Mouse (Mus musculus) midbrain, postnatal 0 days (tissue): ENCODE data around the gene Plcb3. TPM values are rescaled to one million over a fixed set of nuclear protein-coding genes. Genes with fewer than 3 reads are reported as not detected.

Experiments
- ATAC-seq: fragments of 200-750 bp; cut with Nextera tagmentation; 2 replicates; pipeline ENCODE4 v1.8.0; 2017; ENCODE audit warnings: moderate number of reproducible peaks, mild to moderate bottlenecking, moderate TSS enrichment, moderate library complexity; ENCODE audit not compliant: low FRiP score
- DNase-seq: peaks from one replicate; pipeline ENCODE4 v3.0.0-alpha.2; 2015; ENCODE audit warnings: low spot score
- H3K27ac ChIP-seq: fragments of 300-500 bp; sonication (generic); 2 replicates; pipeline ENCODE4 v1.5.1; 2014; ENCODE audit warnings: low read depth, mild to moderate bottlenecking, low read length, mixed read lengths
- H3K27me3 ChIP-seq: fragments of 300-500 bp; sonication (generic); 2 replicates; pipeline ENCODE4 v1.6.1; 2014; ENCODE audit warnings: low read length, control low read depth, mixed read lengths; ENCODE audit not compliant: insufficient read depth
- H3K36me3 ChIP-seq: fragments of 300-500 bp; sonication (generic); 2 replicates; pipeline ENCODE4 v1.6.1; 2014; ENCODE audit warnings: low read length, control low read depth, mixed read lengths; ENCODE audit not compliant: insufficient read depth
- H3K4me1 ChIP-seq: fragments of 300-500 bp; sonication (generic); 2 replicates; pipeline ENCODE4 v1.6.1; 2014; ENCODE audit warnings: mild to moderate bottlenecking, control low read depth, antibody characterized with exemption, low read length, mixed read lengths; ENCODE audit not compliant: insufficient read depth
- H3K4me2 ChIP-seq: fragments of 300-500 bp; sonication (generic); 2 replicates; pipeline ENCODE4 v1.6.1; 2014; ENCODE audit warnings: low read depth, mild to moderate bottlenecking, low read length, mixed read lengths; ENCODE audit not compliant: poor library complexity, severe bottlenecking
- H3K4me3 ChIP-seq: fragments of 300-500 bp; sonication (generic); 2 replicates; pipeline ENCODE4 v1.5.1; 2014; ENCODE audit warnings: low read depth, mild to moderate bottlenecking, low read length, moderate library complexity
- H3K9ac ChIP-seq: fragments of 300-500 bp; sonication (generic); replicated peaks from 2 replicates; pipeline ENCODE4 v1.6.1; 2014; ENCODE audit warnings: mild to moderate bottlenecking, low read length, moderate library complexity, mixed read lengths; ENCODE audit not compliant: poor library complexity, severe bottlenecking
- H3K9me3 ChIP-seq: fragments of 300-500 bp; sonication (generic); 2 replicates; pipeline ENCODE4 v1.6.1; 2016; ENCODE audit warnings: low read length, control low read depth
- CTCF ChIP-seq: IDR thresholded peaks from 2 replicates; pipeline ENCODE4 v1.5.1; 2016; ENCODE audit warnings: antibody characterized with exemption, mild to moderate bottlenecking
- WGBS: fragments of 180-500 bp; shearing (Covaris S2); extraction: QIAGEN DNeasy Blood & Tissue Kit; methylation state at CpG from one replicate; pipeline ENCODE4 v1.1.7; 2014; 5-methylcytosine and 5-hydroxymethylcytosine counted together
- polyA plus RNA-seq: library from polyadenylated mRNA; unstranded; fragments of >200 nt; fragmentation: Nextera tagmentation; extraction: Ambion mirVana; gene quantifications from 2 replicates; pipeline ENCODE4 v1.2.1, GENCODE M21; 2015
- total RNA-seq: library from RNA; depleted of rRNA; stranded (reverse); fragments of >200 nt; gene quantifications from 2 replicates; pipeline ENCODE4 v1.2.3, GENCODE M21; 2014

Gene Plcb3
- total and polyA plus RNA-seq, 2 experiments from 2014 or later: 9.8 to 16.6 TPM

DNA sequence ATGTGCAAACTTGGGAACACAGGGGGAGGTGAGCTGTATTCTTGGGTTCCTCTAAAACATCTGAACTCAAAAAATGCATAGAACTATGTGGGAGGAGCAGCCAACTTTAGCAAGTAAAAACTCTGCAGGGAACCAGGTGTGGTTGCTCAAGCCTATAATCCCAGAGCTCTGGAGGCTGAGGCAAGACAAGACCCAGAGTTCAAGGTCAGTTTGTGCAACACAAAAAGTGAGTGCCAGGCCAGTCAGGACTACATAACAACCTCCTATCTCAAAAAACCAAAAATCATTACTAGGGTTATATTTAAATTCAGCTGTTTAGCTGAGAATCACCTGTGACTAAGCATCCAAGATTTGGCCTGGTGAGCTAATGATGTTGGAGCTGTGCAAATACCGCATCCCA, 44.3 kb downstream of the Plcb3 start:
- DNase-seq (no peak), ATAC-seq (no peak)
- Histone ChIP-seq H3K27me3 (peaks cover 53% of the 10 kb centered on the region), H3K36me3 (no peaks in the 10 kb centered on the region), H3K4me3 (no peak overlapping the region), H3K27ac (no peak overlapping the region), H3K4me2 (no peak overlapping the region), H3K9ac (no peak overlapping the region), H3K9me3 (no peaks in the 10 kb centered on the region), H3K4me1 (0 out of 2 replicates have a peak, but pooled peaks cover 6% of the 10 kb centered on the region)
- WGBS: 45% methylated on average over 1 of the region's 1 CpGs
- no peak for TF ChIP-seq CTCF

DNA sequence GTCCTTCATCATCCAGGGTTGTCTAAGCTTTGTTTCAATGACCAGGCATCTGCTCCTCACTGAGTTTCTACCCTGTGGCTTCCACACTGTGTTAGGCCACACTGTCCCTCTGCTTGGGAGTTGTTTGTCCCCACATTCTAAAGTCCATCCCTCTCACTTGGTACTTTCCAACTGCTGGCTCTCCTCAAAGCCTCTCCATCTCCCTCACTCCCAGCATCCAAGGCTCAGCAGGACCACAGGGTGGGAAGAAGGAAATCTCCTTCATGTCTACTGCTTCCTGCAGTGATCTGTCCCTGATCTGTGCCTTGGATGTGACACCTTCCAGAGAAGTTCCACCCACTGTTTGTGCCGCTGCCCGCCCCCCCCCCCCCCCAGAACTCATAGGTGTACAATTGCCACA, 45.3 kb downstream of the Plcb3 start:
- Histone ChIP-seq H3K4me2 (no peak overlapping the region), H3K4me3 (no peak overlapping the region), H3K27ac (no peak overlapping the region), H3K9ac (no peak overlapping the region), H3K4me1 (0 out of 2 replicates have a peak, but pooled peaks cover 6% of the 10 kb centered on the region), H3K27me3 (peaks cover 62% of the 10 kb centered on the region), H3K36me3 (no peaks in the 10 kb centered on the region), H3K9me3 (no peaks in the 10 kb centered on the region)
- WGBS: 7% methylated on average over 2 of the region's 2 CpGs
- DNase-seq (no peak), ATAC-seq (no peak)
- no peak for TF ChIP-seq CTCF

DNA sequence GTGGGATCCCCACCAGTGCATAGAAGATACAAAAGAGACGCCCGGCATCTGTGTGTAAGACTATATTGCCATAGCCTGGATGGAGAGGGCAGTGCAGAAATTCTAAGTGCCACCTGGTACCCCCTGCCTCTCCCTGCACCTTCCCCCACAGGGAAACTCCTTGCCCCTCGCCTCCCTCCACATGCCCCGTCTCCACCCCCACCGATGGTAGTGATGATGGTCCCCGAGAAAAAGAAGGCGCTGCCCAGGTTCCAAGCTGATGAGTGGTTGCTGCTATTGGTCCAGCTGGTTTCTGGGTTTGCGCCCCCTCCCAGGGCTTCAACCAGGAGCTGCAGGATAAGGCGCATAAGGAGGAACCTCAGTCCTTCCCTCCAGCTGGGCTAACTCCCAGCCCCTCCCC, 48.2 kb downstream of the Plcb3 start:
- Histone ChIP-seq H3K4me2 (no peak overlapping the region), H3K27me3 (peaks cover 73% of the 10 kb centered on the region), H3K36me3 (no peaks in the 10 kb centered on the region), H3K9me3 (no peaks in the 10 kb centered on the region), H3K27ac (no peak overlapping the region), H3K4me3 (no peak overlapping the region), H3K9ac (no peak overlapping the region), H3K4me1 (0 out of 2 replicates have a peak, but pooled peaks cover under 1% of the 10 kb centered on the region)
- 8% methylated on average over 9 of the region's 9 CpGs for WGBS
- ATAC-seq: no peak
- no peak for TF ChIP-seq CTCF
- no peak for DNase-seq

DNA sequence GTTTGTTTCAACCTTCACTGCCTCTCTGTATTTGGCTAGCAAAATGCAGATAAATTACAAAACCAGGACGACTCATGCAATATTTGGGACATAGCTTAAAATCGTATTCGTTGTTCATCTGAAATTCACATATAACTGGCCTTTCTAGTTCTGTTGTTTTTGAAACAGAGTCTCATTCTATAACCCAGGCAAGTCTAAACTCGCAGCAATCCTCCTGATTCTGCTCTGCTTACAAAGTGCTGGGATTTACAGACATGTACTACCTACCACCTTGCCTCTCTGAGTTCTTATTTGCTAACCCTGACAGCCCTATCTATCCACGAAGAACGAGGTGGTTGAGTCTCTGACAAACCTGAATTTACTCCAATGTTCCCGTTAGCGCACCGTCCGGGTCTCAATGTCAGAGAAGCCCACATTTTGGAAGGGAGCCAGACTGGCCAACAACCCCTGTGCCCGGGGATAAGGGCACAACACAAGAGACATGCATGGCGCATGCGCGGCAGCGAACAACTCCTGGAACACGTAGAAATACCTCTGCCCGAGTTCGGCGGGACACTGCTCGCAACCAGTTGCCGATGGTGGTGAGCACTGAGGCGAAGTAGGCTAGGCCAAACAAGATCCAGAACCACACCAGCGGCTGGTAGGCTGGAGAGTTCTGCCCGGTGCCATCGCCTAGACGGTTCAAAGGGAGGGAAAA, 49.6 kb downstream of the Plcb3 start:
- Histone ChIP-seq H3K4me2 (peak overlapping the region; percentile 41), H3K4me3 (peak overlapping the region; percentile 6), H3K4me1 (0 out of 2 replicates have a peak, but pooled peaks cover 5% of the 10 kb centered on the region), H3K27ac (no peak overlapping the region), H3K9me3 (no peaks in the 10 kb centered on the region), H3K9ac (no peak overlapping the region), H3K27me3 (peaks cover 61% of the 10 kb centered on the region), H3K36me3 (no peaks in the 10 kb centered on the region)
- DNase-seq (no peak), ATAC-seq (no peak)
- TF ChIP-seq CTCF: no peak
- WGBS: 13% methylated on average over 26 of the region's 26 CpGs

DNA sequence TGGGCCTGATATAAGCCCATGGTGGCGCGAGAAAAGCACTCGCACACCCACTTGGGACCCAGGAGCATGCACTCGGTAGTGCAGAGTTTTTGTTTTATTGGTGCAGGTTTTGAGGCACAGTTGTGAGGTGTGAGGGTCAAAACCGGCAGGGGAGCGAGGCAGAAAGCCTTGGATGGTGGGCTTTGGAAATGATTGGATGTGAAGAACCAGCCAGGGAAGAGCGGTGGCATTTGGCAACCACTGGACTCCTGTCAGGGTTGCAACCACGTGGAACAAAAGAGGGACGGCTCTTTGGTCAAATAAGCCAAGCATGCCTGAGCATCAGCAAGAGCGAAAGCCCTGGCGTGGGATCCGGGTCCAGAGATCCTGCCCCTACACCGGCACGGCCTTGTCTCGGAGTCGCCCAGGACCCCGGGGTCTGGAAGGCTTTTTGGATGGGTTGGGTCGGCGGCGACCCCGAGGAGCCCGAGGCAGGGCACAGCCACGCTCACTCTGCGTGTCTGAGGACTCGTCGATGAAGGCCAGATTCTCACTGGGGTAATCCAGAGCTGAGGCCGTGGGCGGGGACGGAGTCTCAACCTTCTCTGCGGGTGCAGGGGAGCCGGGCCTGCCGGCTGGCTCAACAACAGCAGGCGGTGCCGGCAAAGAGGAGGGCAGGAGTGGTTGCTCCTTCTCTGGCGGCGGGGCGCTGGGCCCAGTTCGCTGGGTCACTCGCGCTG, 50.5 kb downstream of the Plcb3 start:
- Histone ChIP-seq H3K4me2 (no peak overlapping the region), H3K36me3 (no peaks in the 10 kb centered on the region), H3K4me3 (no peak overlapping the region), H3K9me3 (no peaks in the 10 kb centered on the region), H3K4me1 (peaks cover 6% of the 10 kb centered on the region), H3K27ac (no peak overlapping the region), H3K27me3 (peaks cover 58% of the 10 kb centered on the region), H3K9ac (no peak overlapping the region)
- 12% methylated on average over 39 of the region's 40 CpGs for WGBS
- no peak for DNase-seq
- ATAC-seq: no peak
- no peak for TF ChIP-seq CTCF

DNA sequence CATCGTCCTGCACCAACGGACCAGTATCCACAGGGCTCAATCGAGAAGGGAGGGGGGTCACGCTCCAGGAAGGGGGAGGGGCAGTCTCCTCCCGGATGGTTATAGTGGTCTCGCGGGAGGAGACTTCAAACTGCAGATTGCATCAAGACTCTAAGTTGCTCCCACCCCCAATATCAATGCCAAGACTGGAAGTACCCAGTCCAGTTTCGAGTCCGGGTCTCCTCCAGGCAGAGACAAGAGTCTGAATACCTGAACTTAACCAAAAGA, 51.0 kb downstream of the Plcb3 start, which contains the start of gene Catsperz:
Catsperz (minus strand) TSS at position 74 of the 267 bp plus-strand sequence.
- ATAC-seq (no peak), DNase-seq (no peak)
- Histone ChIP-seq H3K36me3 (no peaks in the 10 kb centered on the region), H3K4me2 (no peak within 1 kb of the TSS), H3K9me3 (no peaks in the 10 kb centered on the region), H3K4me3 (0 out of 2 replicates have a peak within 1 kb of the TSS, but pooled peaks have one; percentile 3), H3K9ac (no peak within 1 kb of the TSS), H3K27ac (no peak within 1 kb of the TSS), H3K27me3 (peaks cover 58% of the 10 kb centered on the region), H3K4me1 (peaks cover 12% of the 10 kb centered on the region)
- no peak for TF ChIP-seq CTCF
- 7% methylated on average over 9 of the region's 9 CpGs for WGBS
